Mouse (Mus musculus): ENCODE measurements around the gene Slc39a9. TPM values are rescaled to one million over a fixed set of nuclear protein-coding genes. Genes with fewer than 3 reads are reported as not detected.

Gene Slc39a9
- polyA plus RNA-seq, 1 experiment = 2.7 TPM

DNA sequence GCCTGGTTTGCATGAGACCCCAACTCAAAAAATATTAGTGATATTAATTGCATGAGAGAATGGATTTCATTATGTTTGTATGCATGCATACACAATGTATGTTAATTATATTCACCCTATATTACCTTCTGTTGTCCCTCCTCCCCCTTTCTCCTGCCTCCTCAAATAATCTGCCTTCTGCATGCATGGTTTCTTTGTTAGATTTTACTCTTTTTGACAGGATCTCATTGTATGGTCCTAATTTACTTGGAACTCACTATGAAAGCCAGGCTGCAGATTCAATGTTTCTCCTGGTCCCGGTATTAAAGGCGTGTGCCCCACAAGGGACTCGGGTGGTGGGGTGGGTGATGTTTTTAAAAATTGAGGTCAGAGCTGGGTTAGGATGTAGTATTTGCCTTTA is 40.6 kb downstream of the Slc39a9 start:
- Histone ChIP-seq H3K4me3 (replicated peaks) (no peak overlapping the region), H3K4me1 (no peaks in the 10 kb centered on the region), H3K9me3 (0 out of 2 replicates have a peak, but pooled peaks cover 2% of the 10 kb centered on the region), H3K36me3 (replicated peaks; ENCODE audit: low read length) (peaks cover 24% of the 10 kb centered on the region), H3K27me3 (replicated peaks) (peaks cover 19% of the 10 kb centered on the region)
- TF ChIP-seq GATA1 (IDR thresholded peaks at IDR 0.05; ENCODE audit: borderline replicate concordance, low read length) = no peak
- no peak for TF ChIP-seq FLI1 (IDR thresholded peaks at IDR 0.05; ENCODE audit: low read length)

DNA sequence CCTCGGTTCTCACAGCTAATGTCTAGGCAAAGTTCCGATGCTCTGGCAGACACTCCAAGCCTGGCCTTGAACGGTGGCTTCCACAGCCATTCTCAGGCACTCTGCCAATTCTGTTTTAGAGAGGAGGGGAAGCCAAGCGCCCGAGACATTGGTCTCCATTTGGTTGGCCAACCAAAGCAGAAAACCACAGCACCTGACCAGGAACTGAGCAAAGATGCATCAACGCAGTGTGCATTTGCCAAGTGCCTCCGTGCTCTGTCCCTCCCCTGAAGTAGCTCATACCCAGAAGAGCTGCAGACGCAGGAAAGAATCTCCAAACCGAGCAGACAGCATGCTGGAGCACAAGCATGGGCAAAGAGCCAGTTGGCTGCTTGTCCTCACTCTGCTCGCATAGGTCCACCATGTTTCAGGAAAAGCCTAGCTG is 44.1 kb downstream of the Slc39a9 start:
- Histone ChIP-seq H3K4me1 (peaks cover 9% of the 10 kb centered on the region), H3K4me3 (replicated peaks) (no peak overlapping the region), H3K36me3 (replicated peaks; ENCODE audit: low read length) (no peaks in the 10 kb centered on the region), H3K27me3 (replicated peaks) (peaks cover 52% of the 10 kb centered on the region), H3K9me3 (peaks cover 11% of the 10 kb centered on the region; the same call in 1 of the 2 replicates)
- TF ChIP-seq GATA1 (IDR thresholded peaks at IDR 0.05; ENCODE audit: borderline replicate concordance, low read length) (no peak), FLI1 (IDR thresholded peaks at IDR 0.05; ENCODE audit: low read length) (no peak)

DNA sequence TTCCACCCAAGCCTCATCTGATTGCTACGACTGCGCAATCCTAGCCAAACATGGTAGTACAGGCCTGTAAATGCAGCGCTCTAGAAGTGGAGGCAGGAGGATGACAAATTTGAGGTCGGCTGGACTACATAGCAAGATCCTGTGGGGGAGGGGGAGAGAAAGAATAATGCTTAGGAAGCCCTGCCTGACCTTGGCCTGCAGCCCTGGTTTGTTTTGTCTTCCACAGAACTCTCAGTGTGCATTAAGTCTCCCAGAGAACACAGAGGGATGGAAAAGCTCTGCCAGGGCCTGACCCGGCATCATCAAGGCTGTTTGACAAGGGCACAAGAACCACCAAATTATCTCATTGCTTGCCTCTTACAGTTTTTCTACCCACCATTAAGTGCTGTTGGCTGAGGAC is 46.0 kb downstream of the Slc39a9 start:
- no peaks in the 10 kb centered on the region for H3K36me3 ChIP-seq (replicated peaks; ENCODE audit: low read length)
- TF ChIP-seq GATA1 (IDR thresholded peaks at IDR 0.05; ENCODE audit: borderline replicate concordance, low read length) = no peak
- TF ChIP-seq FLI1 (IDR thresholded peaks at IDR 0.05; ENCODE audit: low read length) = no peak
- H3K4me1 ChIP-seq = peaks cover 13% of the 10 kb centered on the region
- H3K4me3 ChIP-seq (replicated peaks) = no peak overlapping the region
- H3K27me3 ChIP-seq (replicated peaks) = peaks cover 70% of the 10 kb centered on the region
- peaks cover 11% of the 10 kb centered on the region; the same call in 1 of the 2 replicates for H3K9me3 ChIP-seq

DNA sequence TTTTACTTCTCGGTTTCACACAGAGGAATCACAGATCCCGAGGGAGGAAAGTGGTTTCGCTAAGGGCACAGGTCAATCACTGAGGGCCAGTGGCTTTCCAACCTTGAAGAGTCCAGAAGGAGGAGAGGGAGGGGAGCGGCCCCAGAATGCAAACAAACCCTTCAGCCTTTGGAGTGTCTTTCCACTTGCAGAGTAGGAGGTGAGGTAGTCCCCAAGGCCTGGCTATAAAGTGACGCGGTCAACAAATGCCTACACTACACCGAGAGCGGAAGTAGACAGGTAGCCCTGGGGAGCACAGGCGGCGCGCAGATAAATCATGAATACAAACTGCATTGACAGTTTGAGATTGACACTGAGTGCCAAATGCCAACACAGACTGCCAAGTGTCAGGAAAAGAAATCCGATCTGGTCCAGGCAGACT is 48.0 kb downstream of the Slc39a9 start:
- Histone ChIP-seq H3K4me1 (peaks cover 17% of the 10 kb centered on the region), H3K4me3 (replicated peaks) (no peak overlapping the region), H3K9me3 (peaks cover 14% of the 10 kb centered on the region; the same call in 1 of the 2 replicates), H3K27me3 (replicated peaks) (peaks cover 82% of the 10 kb centered on the region), H3K36me3 (replicated peaks; ENCODE audit: low read length) (no peaks in the 10 kb centered on the region)
- TF ChIP-seq FLI1 (IDR thresholded peaks at IDR 0.05; ENCODE audit: low read length) (no peak), GATA1 (IDR thresholded peaks at IDR 0.05; ENCODE audit: borderline replicate concordance, low read length) (no peak)

DNA sequence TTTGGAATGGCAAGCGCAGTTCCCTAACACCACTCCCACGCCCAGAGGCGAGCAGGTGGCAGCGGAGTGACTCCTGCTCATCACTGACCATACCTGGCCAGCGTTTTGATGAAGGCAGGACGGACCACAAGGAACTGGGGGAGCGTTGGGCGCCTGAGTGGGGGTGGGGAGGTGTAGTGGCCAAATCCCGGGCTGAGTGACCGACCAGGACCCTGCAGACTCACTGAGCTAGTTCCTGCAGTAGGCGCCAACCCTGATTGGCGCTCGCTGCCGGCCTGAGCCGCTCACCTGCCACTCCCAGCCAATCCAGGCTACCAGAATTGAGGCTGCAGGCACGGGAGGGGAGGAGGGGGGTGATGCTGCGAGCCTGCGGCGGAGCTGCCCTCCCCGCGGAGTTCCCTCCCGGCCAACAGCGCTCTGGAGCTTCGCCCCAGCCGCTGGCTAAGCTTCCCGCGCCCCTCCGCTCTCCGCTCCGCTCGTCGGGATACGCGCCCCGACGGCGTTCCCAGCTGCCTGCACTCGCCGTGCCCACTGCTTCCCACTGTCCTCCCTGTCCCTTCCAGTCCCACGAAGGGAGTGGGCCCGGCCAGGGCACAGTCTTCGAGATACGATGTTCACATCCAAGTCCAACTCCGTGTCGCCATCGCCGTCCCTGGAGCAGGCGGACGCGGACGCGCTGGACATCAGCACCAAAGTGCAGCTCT is 48.7 kb downstream of the Slc39a9 start, which contains the start of gene Plekhd1:
Plekhd1 (plus strand) TSS at position 323 of the 704 bp plus-strand sequence.
- TF ChIP-seq FLI1 (IDR thresholded peaks at IDR 0.05; ENCODE audit: low read length) (no peak), GATA1 (IDR thresholded peaks at IDR 0.05; ENCODE audit: borderline replicate concordance, low read length) (no peak)
- H3K9me3 ChIP-seq = peaks cover 16% of the 10 kb centered on the region; the same call in 1 of the 2 replicates
- H3K27me3 ChIP-seq (replicated peaks) = peaks cover 82% of the 10 kb centered on the region

DNA sequence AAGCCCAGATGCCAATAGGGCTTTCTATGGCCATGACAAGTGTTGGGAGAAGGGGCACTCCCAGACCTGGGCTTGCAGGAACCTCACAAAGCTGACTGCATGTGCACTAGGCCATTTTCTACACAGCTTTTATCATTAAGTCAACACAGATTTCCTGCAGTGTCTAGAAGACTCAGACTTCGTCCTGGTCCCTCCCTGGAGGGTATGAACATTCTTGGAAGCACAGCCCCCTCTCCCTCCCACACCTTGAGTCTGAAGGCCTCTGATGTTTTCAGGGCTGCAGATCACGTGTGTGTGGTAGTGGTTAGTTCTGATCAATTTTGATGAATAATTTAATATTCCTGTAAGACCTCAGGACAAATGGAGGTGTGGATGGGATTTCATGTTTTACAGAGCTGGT is 50.0 kb downstream of the Slc39a9 start:
- H3K36me3 ChIP-seq (replicated peaks; ENCODE audit: low read length) = no peaks in the 10 kb centered on the region
- TF ChIP-seq FLI1 (IDR thresholded peaks at IDR 0.05; ENCODE audit: low read length) (no peak), GATA1 (IDR thresholded peaks at IDR 0.05; ENCODE audit: borderline replicate concordance, low read length) (no peak)
- no peak overlapping the region for H3K4me3 ChIP-seq (replicated peaks)
- peaks cover 13% of the 10 kb centered on the region; the same call in 1 of the 2 replicates for H3K9me3 ChIP-seq
- H3K4me1 ChIP-seq = peaks cover 19% of the 10 kb centered on the region
- H3K27me3 ChIP-seq (replicated peaks) = peaks cover 80% of the 10 kb centered on the region

More for the DNA sequence above, 48.7 kb downstream of the Slc39a9 start, which contains the start of gene Plekhd1:
- Histone ChIP-seq H3K4me1 (peaks cover 17% of the 10 kb centered on the region), H3K36me3 (replicated peaks; ENCODE audit: low read length) (no peaks in the 10 kb centered on the region), H3K4me3 (replicated peaks) (peak within 1 kb of the TSS; percentile 73)

DNA sequence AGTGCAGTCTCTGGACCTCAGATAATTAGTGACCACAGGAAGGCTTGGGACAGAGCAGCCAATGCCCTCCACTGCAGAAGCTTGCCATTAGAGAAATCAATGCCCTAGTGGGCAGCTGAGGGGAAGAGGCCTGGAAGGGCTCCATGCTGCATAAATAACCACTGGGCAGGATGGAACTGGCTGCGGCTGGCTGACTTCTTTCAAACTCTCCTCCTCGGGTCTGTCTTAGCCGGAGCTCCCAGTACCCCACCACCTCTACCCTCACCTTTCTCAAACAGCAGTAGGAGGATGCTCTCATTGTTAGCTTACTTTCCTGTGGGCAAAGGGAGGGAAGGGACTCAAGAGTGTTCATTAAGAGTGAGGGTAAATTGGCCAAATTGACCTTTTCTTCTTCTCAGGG is 51.3 kb downstream of the Slc39a9 start:
- Histone ChIP-seq H3K36me3 (replicated peaks; ENCODE audit: low read length) (no peaks in the 10 kb centered on the region), H3K9me3 (peaks cover 13% of the 10 kb centered on the region; the same call in 1 of the 2 replicates), H3K27me3 (replicated peaks) (peaks cover 83% of the 10 kb centered on the region), H3K4me1 (peaks cover 24% of the 10 kb centered on the region), H3K4me3 (replicated peaks) (no peak overlapping the region)
- TF ChIP-seq FLI1 (IDR thresholded peaks at IDR 0.05; ENCODE audit: low read length) (no peak), GATA1 (IDR thresholded peaks at IDR 0.05; ENCODE audit: borderline replicate concordance, low read length) (no peak)

DNA sequence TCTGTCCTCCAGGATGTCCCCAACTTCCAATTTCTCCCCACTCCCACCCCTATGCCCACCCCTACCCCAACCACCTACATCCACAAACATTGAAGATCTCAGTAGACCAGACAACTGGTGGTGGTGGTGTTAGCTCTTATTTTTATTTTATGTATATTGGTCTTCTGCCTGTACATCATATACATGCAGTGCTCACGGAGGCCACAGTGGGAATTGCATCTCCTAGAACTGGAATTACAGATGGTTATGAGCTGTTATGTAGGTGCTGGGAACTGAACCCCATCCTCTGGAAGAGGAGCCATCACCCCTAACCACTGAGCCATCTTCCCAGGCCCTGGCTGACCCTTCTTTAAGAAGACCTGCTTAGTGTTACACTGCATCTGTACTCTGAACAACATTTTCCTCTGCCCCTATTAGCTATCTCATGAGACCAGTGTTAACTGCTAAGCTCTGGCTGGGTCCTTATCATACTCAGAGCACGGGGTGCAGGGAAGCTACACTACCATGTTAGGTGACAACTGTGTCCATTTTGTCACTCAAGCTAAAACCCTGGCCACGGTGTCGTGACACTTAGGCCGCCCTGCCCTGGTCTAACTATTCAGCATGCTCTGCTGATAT is 55.0 kb downstream of the Slc39a9 start:
- Histone ChIP-seq H3K9me3 (peaks cover 4% of the 10 kb centered on the region; the same call in 1 of the 2 replicates), H3K27me3 (replicated peaks) (peaks cover 74% of the 10 kb centered on the region)
- TF ChIP-seq GATA1 (IDR thresholded peaks at IDR 0.05; ENCODE audit: borderline replicate concordance, low read length) (no peak), FLI1 (IDR thresholded peaks at IDR 0.05; ENCODE audit: low read length) (no peak)

DNA sequence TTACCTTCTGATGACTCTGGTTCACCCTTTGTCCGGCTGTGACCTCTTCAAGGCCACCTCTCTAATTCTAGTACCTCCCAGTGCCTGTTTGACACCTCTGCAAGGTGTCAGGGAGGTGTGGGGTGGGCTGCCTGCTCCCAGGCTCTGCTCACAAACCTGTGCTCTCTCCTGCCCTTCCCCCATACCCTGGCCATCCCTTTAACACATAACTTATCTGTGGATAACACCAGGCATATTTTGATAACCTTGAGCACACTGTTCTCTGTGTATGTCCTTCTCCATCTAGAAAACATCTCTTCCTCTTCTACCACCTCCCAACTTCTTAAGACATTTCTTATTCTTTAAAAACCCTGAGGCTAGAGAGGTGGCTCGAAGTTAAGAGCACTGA is 55.5 kb downstream of the Slc39a9 start:
- H3K4me3 ChIP-seq (replicated peaks) = no peak overlapping the region
- H3K27me3 ChIP-seq (replicated peaks) = peaks cover 74% of the 10 kb centered on the region
- H3K9me3 ChIP-seq = peaks cover 4% of the 10 kb centered on the region; the same call in 1 of the 2 replicates
- TF ChIP-seq GATA1 (IDR thresholded peaks at IDR 0.05; ENCODE audit: borderline replicate concordance, low read length) = no peak
- no peak for TF ChIP-seq FLI1 (IDR thresholded peaks at IDR 0.05; ENCODE audit: low read length)
- H3K36me3 ChIP-seq (replicated peaks; ENCODE audit: low read length) = no peaks in the 10 kb centered on the region
- H3K4me1 ChIP-seq = peaks cover 12% of the 10 kb centered on the region

More for the DNA sequence above, 55.0 kb downstream of the Slc39a9 start:
- Histone ChIP-seq H3K4me1 (peaks cover 12% of the 10 kb centered on the region), H3K36me3 (replicated peaks; ENCODE audit: low read length) (no peaks in the 10 kb centered on the region), H3K4me3 (replicated peaks) (no peak overlapping the region)

DNA sequence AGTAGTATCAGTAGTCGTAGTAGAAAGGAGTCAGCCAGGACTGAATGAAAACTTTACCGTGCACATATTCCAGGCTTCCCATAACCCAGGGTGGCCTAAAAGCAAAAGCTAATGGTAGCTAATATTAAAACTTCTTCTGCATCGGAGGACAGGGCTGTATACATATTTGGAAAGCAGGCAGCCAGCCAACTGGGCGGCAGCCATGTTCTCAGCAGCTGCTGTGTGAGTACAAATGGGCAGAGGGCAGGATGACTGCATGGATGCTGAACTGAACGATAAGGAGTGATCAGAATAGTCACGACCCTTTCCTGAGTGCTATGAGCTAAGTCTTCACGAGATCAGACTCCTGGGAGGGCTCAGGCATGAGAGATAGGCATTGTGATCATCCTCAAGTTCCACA is 57.6 kb downstream of the Slc39a9 start:
- peaks cover 15% of the 10 kb centered on the region for H3K4me1 ChIP-seq
- no peak overlapping the region for H3K4me3 ChIP-seq (replicated peaks)
- no peak for TF ChIP-seq FLI1 (IDR thresholded peaks at IDR 0.05; ENCODE audit: low read length)
- no peak for TF ChIP-seq GATA1 (IDR thresholded peaks at IDR 0.05; ENCODE audit: borderline replicate concordance, low read length)
- H3K36me3 ChIP-seq (replicated peaks; ENCODE audit: low read length) = no peaks in the 10 kb centered on the region
- peaks cover 4% of the 10 kb centered on the region; the same call in 1 of the 2 replicates for H3K9me3 ChIP-seq
- H3K27me3 ChIP-seq (replicated peaks) = peaks cover 73% of the 10 kb centered on the region

All from megakaryocyte, embryonic 14.5 days (primary cell).